Mouse (Mus musculus) liver, embryonic 14.5 days (tissue): Measurements from ENCODE around the gene Gja4. TPM values are rescaled to one million over a fixed set of nuclear protein-coding genes. Genes with fewer than 3 reads are reported as not detected.

ENCODE experiments used
- ATAC-seq: fragments of 200-750 bp; cut with Nextera tagmentation; 2 replicates; pipeline ENCODE4 v1.8.0; 2017; ENCODE audit warnings: moderate number of reproducible peaks, mild to moderate bottlenecking, moderate library complexity; ENCODE audit not compliant: insufficient read depth
- DNase-seq, 3 experiments: peaks; one replicate each; pipeline ENCODE4 v3.0.0-alpha.2; 2012 to 2013; ENCODE audit warnings: low read depth in 3 of 3, low spot score in 3 of 3
- H3K27ac ChIP-seq: fragments of 300-500 bp; sonication (generic); 2 replicates; pipeline ENCODE4 v1.5.1; 2014; ENCODE audit warnings: moderate library complexity, mild to moderate bottlenecking, control low read depth, inconsistent platforms
- H3K27me3 ChIP-seq: fragments of 300-500 bp; sonication (generic); 2 replicates; pipeline ENCODE4 v1.6.1; 2014; ENCODE audit warnings: mild to moderate bottlenecking, low read length, moderate library complexity; ENCODE audit not compliant: control insufficient read depth, insufficient read depth
- H3K36me3 ChIP-seq: fragments of 300-500 bp; sonication (generic); replicated peaks from 2 replicates; pipeline ENCODE4 v1.6.1; 2014; ENCODE audit warnings: low read depth; ENCODE audit not compliant: control insufficient read depth, insufficient read depth
- H3K4me1 ChIP-seq, 2 experiments: fragments of 200-500 bp in 1 of 2; fragments of 300-500 bp in 1 of 2; sonication (generic) in 1 of 2; replicated peaks; 2 replicates each; pipeline ENCODE4 v1.6.1; 2012 to 2014; ENCODE audit warnings: antibody characterized with exemption in 1 of 2, inconsistent platforms in 1 of 2, low read length in 1 of 2; ENCODE audit not compliant: control insufficient read depth in 2 of 2, insufficient read depth in 2 of 2
- H3K4me2 ChIP-seq: fragments of 300-500 bp; sonication (generic); 2 replicates; pipeline ENCODE4 v1.6.1; 2014; ENCODE audit warnings: low read depth, mild to moderate bottlenecking, control low read depth, moderate library complexity
- H3K4me3 ChIP-seq, 2 experiments: fragments of 200-500 bp in 1 of 2; fragments of 300-500 bp in 1 of 2; sonication (generic) in 1 of 2; 2 replicates each; pipeline ENCODE4 v1.5.1; 2012 to 2014; ENCODE audit warnings: low read depth in 2 of 2, low read length in 2 of 2, mild to moderate bottlenecking in 2 of 2, control low read depth in 1 of 2, inconsistent platforms in 1 of 2, moderate library complexity in 1 of 2; ENCODE audit not compliant: insufficient read depth in 1 of 2
- H3K9ac ChIP-seq: fragments of 300-500 bp; sonication (generic); replicated peaks from 2 replicates; pipeline ENCODE4 v1.6.1; 2014; ENCODE audit warnings: mild to moderate bottlenecking, control low read depth, moderate library complexity
- H3K9me3 ChIP-seq: fragments of 300-500 bp; sonication (generic); 2 replicates; pipeline ENCODE4 v1.6.1; 2016; ENCODE audit warnings: low read length, mixed read lengths; ENCODE audit not compliant: control insufficient read depth
- CTCF ChIP-seq: IDR thresholded peaks from 2 replicates; pipeline ENCODE4 v1.5.1; 2016; ENCODE audit warnings: antibody characterized with exemption, low read depth, control low read depth
- EP300 ChIP-seq: IDR thresholded peaks from 2 replicates; pipeline ENCODE4 v1.6.1; 2016; ENCODE audit warnings: antibody characterized with exemption, low read depth
- WGBS: fragments of 180-500 bp; shearing (Covaris S2); extraction: QIAGEN DNeasy Blood & Tissue Kit; methylation state at CpG from one replicate; pipeline ENCODE4 v1.1.7; 2014; ENCODE audit not compliant: insufficient replicate concordance; 5-methylcytosine and 5-hydroxymethylcytosine counted together
- polyA plus RNA-seq, 2 experiments: library from polyadenylated mRNA; depleted of rRNA in 1 of 2; stranded (reverse) in 1 of 2; unstranded in 1 of 2; fragments of >200 nt; fragmentation: Nextera tagmentation in 1 of 2; extraction: Ambion mirVana in 1 of 2; gene quantifications; 2 replicates each; pipeline versions ENCODE4 v1.2.1 to v1.2.3; 2012 to 2014

Gja4 gene
- polyA plus RNA-seq, 2 experiments = 2.1 to 2.2 TPM

DNA sequence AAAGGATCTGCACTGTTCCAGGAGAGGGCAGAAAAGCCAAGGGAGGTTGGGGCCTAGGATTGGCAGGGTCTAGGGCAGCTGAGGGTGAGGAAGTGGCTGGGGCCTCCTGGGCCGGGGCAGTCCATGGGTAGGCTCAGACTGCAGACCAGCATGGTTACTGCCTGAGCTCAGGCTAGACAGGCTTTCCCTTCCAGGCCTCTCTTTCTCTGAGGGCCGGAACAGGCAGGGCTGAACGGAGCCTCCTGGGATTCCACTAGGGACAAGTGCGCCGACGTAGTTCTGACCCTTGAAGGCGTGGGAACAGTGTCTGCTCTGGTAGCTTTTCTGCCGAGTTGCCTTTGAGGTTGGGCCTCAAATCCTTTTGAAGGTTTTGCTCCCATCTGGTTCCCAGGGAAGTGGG lies 1.9 kb upstream of the Gja4 start:
- H3K4me2 ChIP-seq = no peak overlapping the region
- no peak for DNase-seq
- H3K9ac ChIP-seq = no peak overlapping the region
- H3K27ac ChIP-seq = no peak overlapping the region
- ATAC-seq = no peak
- H3K27me3 ChIP-seq = no peaks in the 10 kb centered on the region; the same call in none of the 2 replicates
- TF ChIP-seq CTCF (no peak), EP300 (no peak)
- no peak overlapping the region for H3K4me3 ChIP-seq
- no peaks in the 10 kb centered on the region for H3K36me3 ChIP-seq
- WGBS = 65% methylated on average over 8 of the region's 8 CpGs
- no peaks in the 10 kb centered on the region for H3K9me3 ChIP-seq
- no peaks in the 10 kb centered on the region for H3K4me1 ChIP-seq

DNA sequence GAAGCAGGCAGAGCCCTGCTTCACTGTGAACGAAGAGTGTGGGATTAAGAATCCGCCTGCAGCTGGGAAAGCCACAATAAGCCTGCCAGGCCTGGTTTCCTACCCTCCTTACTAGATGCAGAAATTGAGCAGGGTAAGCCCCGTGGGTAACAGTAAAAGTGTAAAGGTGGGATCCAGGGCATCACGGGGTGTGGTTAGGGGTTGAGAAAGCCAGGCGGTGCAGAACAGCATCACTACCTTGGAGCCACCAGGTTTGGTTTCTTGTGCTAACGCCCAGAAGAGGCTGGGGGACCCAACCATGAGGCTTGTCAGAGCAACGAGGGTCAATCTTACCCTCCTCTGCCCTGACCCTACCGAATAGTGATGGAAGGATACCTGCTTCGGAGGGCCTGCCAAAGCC lies 746 bp upstream of the Gja4 start:
- DNase-seq (no peak), ATAC-seq (no peak)
- no peak overlapping the region for H3K4me2 ChIP-seq
- H3K27me3 ChIP-seq = no peaks in the 10 kb centered on the region; the same call in none of the 2 replicates
- H3K4me1 ChIP-seq = no peaks in the 10 kb centered on the region
- no peak for TF ChIP-seq EP300
- no peak for TF ChIP-seq CTCF
- WGBS = 43% methylated on average over 9 of the region's 9 CpGs
- H3K9ac ChIP-seq = no peak overlapping the region
- no peak overlapping the region for H3K4me3 ChIP-seq
- no peaks in the 10 kb centered on the region for H3K36me3 ChIP-seq
- no peak overlapping the region for H3K27ac ChIP-seq
- H3K9me3 ChIP-seq = no peaks in the 10 kb centered on the region

DNA sequence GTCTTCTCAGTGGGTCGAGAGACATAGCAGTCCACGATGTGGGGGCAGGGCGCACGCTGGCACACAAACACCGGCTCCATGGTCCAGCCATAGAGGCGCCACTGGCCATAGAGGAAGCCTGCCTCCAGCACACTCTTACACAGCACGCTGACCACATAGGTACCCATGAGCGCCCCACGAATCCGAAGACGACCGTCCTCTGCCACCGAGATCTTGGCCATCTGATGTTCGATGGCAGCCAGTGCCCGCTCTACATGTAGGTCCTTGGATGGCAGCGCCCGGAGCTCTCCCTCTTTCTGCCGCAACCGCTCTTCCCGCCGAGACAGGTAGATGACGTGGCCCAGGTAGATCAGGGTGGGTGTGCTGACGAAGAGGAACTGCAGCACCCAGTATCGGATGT lies 1.5 kb downstream of the Gja4 start:
- no peaks in the 10 kb centered on the region for H3K4me1 ChIP-seq
- H3K9me3 ChIP-seq = no peaks in the 10 kb centered on the region
- no peak for ATAC-seq
- H3K27ac ChIP-seq = no peak overlapping the region
- H3K36me3 ChIP-seq = no peaks in the 10 kb centered on the region
- H3K4me2 ChIP-seq = no peak overlapping the region
- H3K4me3 ChIP-seq = no peak overlapping the region
- H3K9ac ChIP-seq = no peak overlapping the region
- no peaks in the 10 kb centered on the region; the same call in none of the 2 replicates for H3K27me3 ChIP-seq
- DNase-seq = no peak
- TF ChIP-seq CTCF (no peak), EP300 (no peak)
- 55% methylated on average over 24 of the region's 24 CpGs for WGBS

DNA sequence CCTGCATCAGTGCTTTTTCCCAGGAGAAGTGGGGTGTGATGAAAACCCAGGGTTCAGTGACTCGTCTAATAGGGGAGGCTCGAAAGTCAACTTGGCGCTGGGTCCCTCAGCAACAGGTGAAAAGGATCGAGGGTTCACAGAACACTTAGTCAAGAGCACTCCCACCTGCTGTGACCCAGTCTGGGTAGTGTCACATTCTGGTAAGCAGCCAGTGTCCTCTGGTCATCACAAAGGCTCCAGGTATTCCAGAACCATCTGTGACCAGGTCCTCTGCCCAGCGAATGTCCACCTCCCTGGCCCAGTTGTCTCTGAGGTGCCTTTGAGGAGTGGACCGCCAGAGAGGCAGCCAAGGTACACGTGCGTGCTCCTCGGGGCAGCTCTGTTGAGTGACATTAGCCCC lies 2.3 kb downstream of the Gja4 start:
- Histone ChIP-seq H3K4me3 (no peak overlapping the region), H3K36me3 (no peaks in the 10 kb centered on the region), H3K27ac (no peak overlapping the region), H3K4me1 (no peaks in the 10 kb centered on the region), H3K27me3 (no peaks in the 10 kb centered on the region; the same call in none of the 2 replicates), H3K9ac (no peak overlapping the region), H3K9me3 (no peaks in the 10 kb centered on the region), H3K4me2 (no peak overlapping the region)
- ATAC-seq (no peak), DNase-seq (no peak)
- no peak for TF ChIP-seq CTCF
- no peak for TF ChIP-seq EP300
- WGBS = 48% methylated on average over 9 of the region's 9 CpGs

DNA sequence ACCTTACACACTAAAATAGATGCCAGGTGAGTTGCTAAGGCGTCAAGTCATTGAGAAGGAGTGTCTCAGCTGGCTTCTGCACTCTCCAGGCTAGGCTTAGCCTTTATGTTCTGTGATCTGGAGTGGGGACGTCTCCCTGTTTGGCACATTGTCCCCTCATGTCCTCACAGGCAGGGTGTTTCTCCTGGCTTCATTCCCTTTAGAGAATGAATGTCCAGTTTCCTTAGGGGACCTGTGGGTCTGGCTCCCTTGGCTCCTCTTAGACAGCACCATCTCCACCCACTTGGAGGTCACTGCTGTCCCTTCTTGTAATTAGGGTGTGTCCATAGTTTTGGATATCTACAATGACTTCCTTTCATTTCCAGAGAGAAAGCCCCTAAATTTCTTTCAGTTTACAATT lies 6.9 kb downstream of the Gja4 start:
- ATAC-seq = no peak

More for the DNA sequence above, 6.9 kb downstream of the Gja4 start:
- Histone ChIP-seq H3K4me1 (no peaks in the 10 kb centered on the region), H3K27ac (no peak overlapping the region), H3K36me3 (no peaks in the 10 kb centered on the region), H3K9me3 (no peaks in the 10 kb centered on the region), H3K4me3 (no peak overlapping the region), H3K9ac (no peak overlapping the region), H3K4me2 (no peak overlapping the region), H3K27me3 (no peaks in the 10 kb centered on the region)
- TF ChIP-seq EP300 = no peak
- no peak for TF ChIP-seq CTCF
- no peak for DNase-seq
- 49% methylated on average over 2 of the region's 2 CpGs for WGBS
